Mouse (Mus musculus) right cerebral cortex, postnatal 14 days (tissue): ENCODE data around the gene Lag3.
A peak's percentile ranks its signal among the peaks of the same experiment; 100 is the strongest.
"Not testable (repeated sequence)": the region's sequence is repeated elsewhere in the genome, so short reads cannot be mapped to it uniquely, and the experiment has no call there.

Source experiments
- DNase-seq: peaks from one replicate; pipeline ENCODE4 v3.0.0; 2022

Gene Lag3

DNA sequence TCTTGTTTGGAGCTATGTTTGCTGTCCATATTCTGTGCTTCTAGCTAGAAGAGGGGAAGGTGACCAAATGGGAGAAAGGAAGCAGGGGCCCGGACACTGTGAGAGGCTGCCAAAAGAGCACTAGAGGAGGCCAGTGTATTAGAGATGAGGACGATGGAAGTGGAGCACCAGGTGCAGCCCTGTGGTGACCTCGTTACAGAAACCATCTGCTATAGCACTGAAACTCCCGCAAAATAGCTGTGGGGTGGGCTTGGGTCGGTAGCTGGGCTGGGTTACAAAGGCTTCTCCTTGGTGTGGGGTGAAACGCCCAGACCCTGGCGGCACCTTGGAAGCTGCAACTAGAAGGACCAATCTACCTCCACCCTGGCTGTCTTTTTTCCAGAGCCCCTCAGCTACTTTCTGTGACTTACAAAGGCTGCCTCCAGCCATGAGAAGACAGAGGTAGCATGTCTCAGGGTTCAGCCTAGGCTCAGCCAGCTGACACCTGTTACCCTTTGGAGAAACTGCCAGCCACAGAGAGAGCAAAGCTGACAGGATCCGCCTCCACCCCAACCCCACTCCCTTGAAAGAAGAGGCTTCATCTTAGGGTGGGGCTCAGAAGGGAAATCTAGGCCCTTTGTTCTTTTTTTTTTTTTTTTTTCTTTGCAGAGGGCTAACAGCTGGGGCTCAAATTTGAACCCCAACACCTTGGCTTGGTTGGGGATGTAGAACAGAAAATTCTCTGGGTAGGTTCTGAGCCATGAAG lies 11.3 kb downstream of the Lag3 start:
- no peak for DNase-seq

- DNase-seq: no peak
Observed at GRCm38 (mm10) chr6:124898359-124898758, 13.1 kb downstream of the Lag3 start.

DNA sequence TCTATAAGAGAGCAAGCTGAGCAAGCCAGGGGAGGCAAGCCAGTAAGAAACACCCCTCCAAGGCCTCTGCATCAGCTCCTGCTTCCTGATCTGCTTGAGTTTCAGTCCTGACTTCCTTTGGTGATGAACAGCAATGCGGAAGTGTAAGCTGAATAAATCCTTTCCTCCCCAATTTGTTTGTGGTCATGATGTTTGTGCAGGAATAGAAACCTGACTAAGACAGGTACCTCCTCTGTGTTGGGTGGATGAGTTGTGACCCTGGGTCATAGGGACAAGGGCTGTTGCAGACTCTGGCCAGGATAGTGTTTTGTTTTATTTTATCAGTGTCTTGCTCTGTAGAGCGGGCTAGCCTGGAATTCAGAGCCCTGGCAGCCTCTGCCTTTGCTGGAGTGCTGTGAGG lies 17.4 kb downstream of the Lag3 start:
- DNase-seq: not testable (repeated sequence)

- DNase-seq: no peak
Observed at GRCm38 (mm10) chr6:124890997-124891396, 20.5 kb downstream of the Lag3 start.

DNA sequence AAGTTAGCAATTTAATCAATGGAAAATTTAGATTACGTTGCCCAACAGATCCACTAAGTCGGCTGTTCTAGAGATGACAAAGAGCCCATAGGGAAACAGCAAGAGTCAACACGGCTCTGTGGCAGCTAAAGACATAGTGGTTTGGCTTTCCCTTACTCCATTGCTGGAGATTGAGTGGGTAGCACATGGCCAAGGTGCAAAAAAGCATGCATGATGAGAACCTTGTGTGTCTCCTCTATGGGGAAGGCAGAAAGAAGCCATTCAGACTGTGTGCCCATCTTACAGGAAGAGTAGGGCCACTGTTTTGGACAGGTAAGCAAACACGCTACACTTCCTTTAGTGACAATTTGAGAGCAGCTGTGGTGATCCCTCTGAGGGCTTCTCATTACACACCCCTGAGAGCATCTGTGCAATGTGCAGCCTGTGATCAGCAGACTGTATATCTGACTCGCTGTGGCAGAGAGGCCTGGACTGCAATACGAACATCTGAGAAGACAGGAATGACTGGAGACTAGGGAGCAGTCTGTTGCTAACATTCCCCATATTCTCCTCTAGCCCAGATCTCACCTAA lies 22.9 kb downstream of the Lag3 start:
- no peak for DNase-seq

- DNase-seq: no peak
Observed at GRCm38 (mm10) chr6:124887986-124888385, 23.5 kb downstream of the Lag3 start, which contains the start of gene Cd4. Gene Cd4 (minus strand): TSS chr6:124888221.

- no peak for DNase-seq
Observed at GRCm38 (mm10) chr6:124885956-124886381, 25.5 kb downstream of the Lag3 start.

GRCm38 (mm10) chr6:124884714-124885500 lies 26.6 kb downstream of the Lag3 start:
- no peak for DNase-seq

DNA sequence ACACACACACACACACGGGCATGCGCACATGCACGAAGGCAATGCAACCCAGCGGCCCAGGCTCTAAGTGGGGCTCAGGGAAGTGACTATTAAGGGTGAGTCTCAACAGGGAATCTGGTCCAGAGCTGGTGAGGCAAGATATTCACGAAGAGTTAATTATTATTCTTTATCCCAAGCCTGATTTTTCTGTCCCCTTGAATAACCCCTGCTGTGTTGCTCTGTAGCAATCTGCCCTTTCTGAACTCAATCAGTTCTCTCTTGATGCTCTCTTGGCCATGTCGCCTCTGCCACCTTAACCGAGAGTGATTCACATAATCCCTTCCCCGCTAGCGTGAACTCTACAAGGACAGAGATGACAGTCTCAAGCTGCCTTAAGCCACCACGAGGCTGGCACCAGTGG lies 28.2 kb downstream of the Lag3 start:
- DNase-seq: no peak

- DNase-seq: no peak
Observed at GRCm38 (mm10) chr6:124881821-124882220, 29.7 kb downstream of the Lag3 start.

- DNase-seq: no peak
Observed at GRCm38 (mm10) chr6:124879390-124879789, 32.1 kb downstream of the Lag3 start.

GRCm38 (mm10) chr6:124874348-124874747 lies 37.2 kb downstream of the Lag3 start:
- DNase-seq: no peak

DNA sequence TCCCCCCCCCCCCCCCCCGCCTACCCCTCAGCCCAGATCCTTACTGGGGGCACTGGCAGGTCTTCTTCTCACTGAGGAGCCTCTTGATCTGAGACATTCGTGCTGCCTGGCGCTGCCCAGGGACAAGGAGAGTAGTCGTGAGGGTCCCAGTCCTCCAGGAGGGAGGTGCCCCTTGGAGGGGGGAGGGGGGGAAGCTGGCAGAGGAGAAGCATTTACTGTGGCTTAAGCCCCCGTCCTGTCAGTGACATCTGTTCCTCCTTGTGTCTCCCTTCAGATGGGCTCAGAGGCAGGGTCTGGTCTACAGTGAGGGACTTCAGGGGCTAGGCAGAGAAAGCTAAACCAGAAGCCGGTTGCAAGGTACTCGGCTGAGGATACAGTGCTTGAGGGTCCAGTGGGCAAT lies 44.9 kb downstream of the Lag3 start:
- DNase-seq: no peak

GRCm38 (mm10) chr6:124865766-124866362 lies 45.6 kb downstream of the Lag3 start:
- no peak for DNase-seq

DNA sequence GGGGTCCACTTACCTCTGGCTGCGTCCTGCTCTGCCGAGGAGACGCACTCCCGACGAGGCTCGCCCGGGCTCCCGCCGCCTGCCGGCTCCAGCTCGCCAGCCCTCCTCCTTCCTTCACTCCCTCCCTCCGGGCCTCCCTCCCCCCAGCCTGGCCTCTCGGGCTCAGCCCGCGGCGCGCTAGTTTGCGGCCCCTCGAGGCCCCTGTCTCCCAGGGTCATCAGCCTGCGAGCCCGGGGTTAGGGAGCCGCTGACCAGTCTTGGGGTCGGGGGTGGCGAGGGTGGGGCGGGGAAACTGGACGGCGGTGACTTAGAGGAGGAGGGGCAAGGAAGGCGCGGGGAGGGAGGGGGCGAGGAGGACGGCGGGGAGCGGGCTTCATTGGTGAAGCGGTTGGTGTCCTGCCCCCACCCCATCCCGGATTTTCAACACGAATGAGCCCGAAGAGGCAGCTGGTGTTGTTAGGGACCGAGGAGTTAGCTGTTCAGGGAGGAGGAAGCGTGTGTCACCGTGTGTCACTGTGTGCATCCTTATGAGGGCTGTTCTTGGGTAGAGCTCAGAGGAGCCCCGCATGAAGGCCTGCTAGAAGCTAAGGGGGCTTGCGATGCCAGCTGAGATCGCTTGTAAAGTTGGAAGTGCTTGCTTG lies 47.7 kb downstream of the Lag3 start, which contains the start of gene Gpr162:
Gene Gpr162, minus strand, starts transcription at position 326 of the 641 bp plus-strand sequence.
- DNase-seq: peak; percentile 76

GRCm38 (mm10) chr6:124863125-124863657 lies 48.3 kb downstream of the Lag3 start:
- DNase-seq: no peak

- peak; percentile 43 for DNase-seq
Observed at GRCm38 (mm10) chr6:124862406-124863124, 48.9 kb downstream of the Lag3 start.

GRCm38 (mm10) chr6:124861802-124862201 lies 49.7 kb downstream of the Lag3 start:
- DNase-seq: no peak

DNA sequence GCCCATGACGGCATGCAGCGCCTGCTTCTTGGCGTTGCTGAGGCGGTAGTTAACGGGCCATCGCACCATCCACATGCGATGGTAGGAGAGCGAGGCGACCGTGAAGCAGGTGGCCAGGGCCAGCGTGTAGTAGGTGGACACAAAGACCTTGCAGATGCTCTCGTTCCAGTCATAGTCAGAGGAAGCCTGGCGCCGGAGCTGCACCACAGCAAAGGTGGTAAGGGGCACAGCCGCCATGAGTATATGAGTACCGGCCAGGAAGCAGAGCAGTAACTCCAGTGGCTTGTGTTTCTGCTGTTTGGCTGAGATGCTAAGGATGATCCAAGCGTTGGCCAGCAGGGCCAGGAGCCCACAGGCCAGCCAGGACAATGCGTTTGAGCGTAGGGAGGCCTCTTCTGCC lies 50.2 kb downstream of the Lag3 start:
- no peak for DNase-seq

DNA sequence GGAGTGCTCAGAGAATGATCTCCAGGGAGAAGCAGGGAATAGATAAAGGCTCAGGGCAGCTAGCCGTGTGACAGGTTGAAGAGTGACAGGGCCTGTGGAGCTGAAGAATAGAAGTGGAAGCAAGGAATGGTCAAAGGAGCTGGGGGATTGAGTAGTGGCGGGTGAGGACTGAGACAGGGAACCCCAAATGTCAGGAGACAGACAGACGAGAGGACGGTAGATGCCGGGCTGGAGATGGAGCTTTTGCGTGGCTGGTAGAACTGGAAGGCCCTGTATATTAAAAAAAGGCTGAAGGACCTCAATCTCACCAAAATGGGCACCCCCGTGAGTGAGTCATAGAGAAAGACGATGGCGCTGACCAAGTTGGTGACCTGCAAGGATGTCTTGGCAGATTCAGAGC lies 51.0 kb downstream of the Lag3 start:
- DNase-seq: no peak

DNA sequence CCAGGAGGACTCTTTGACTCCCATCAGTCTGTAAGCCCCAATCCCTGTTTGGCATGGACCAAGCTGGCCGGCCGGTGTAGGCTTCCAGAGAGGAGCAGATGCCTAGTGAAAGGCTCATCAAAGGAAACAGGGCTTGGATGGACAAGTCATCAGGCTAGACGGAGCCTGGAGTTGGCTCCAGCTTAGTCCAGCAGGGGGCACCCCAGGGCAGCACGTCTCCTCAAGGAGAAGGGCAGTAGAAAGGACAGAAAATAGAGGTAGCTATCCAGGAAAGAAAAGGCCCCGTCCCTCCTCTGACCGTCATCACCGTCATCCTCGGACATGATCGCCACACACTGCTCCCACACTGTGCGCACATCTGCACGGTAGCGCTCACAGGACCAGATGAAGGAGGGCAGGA lies 51.8 kb downstream of the Lag3 start:
- peak; percentile 92 for DNase-seq
